Comparison of ENCODE assay signal across 9 mouse cellular contexts in the genomic region with DNA sequence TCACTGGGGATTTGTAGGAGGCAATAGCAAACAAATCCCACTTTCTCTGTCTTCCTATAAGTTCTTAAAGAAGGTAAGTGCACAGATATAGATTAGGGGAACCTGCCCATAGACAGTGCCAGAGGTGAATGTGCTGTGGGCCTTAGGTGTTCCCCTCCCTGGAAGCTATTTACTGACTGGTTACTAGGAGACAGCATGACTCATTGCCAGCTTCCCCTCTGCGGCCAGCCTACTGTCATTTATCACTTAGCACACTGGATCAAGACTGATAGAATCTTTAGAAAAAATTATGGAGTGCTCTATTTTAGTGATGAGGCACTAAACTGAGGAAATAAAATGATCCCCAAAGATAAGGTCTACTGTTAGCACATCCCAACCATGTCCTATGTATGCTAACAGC.
DNase-seq lines count a peak whose midpoint lies in the region; ATAC-seq lines count a peak whose summit lies in the region.
"Had no signal": no experiment of that assay in that cellular context is flagged by ENCODE, and none has a peak within 500 bp of the region (broad histone marks: within the 10 kb centered on the region; RNA-seq: fewer than 3 reads in every experiment).

No protein-coding gene starts in this region.

- ATAC-seq in hematopoietic stem cell, adult 5-6 weeks (replicated peaks in 1 of 2; ENCODE audit: insufficient read depth in 1 of 2, low FRiP score in 2 of 2, low TSS enrichment in 1 of 2, low read depth in 1 of 2, poor library complexity in 2 of 2, severe bottlenecking in 2 of 2) = peak; percentile 86 to 93

- peak; percentile 29 to 74 for DNase-seq in adrenal gland, adult (ENCODE audit: inconsistent age in 2 of 2, low spot score in 1 of 2)
- DNase-seq in adrenal gland, postnatal 4 days (ENCODE audit: low spot score in 2 of 2) = no peak
- peak; percentile 10 for DNase-seq in 3134 (ENCODE audit: extremely low read depth, insufficient read length, low spot score)
- peak; percentile 49 for DNase-seq in adrenal gland, adult 2 months
- DNase-seq in right cerebral cortex, adult 18-20 months = no peak
- DNase-seq in cerebellum, adult 9-10 months = no peak
- DNase-seq in layer of hippocampus, adult 18-20 months (ENCODE audit: low spot score in 2 of 2) = no peak
- DNase-seq: kidney, postnatal 10 days had no signal

Comparison
In these comparisons a context has a peak if more than half of its experiments do, and no peak if none do; other contexts are left out.
1. DNase-seq: peak in adrenal gland, adult (2 of 2), 3134 (single experiment) and adrenal gland, adult 2 months (single experiment); none in adrenal gland, postnatal 4 days (0 of 2), right cerebral cortex, adult 18-20 months (single experiment), cerebellum, adult 9-10 months (single experiment) and layer of hippocampus, adult 18-20 months (0 of 2).